Mouse (Mus musculus): ENCODE results near the gene Hist1h3f. TPM values are rescaled to one million over a fixed set of nuclear protein-coding genes. Genes with fewer than 3 reads are reported as not detected.
A peak's percentile ranks its signal among the peaks of the same experiment; 100 is the strongest.

Hist1h3f gene
- 186 and 196 TPM in 2 replicates for total RNA-seq (2017)

- peak; percentile 81 for ATAC-seq (replicated peaks; ENCODE audit: low read depth, poor library complexity, severe bottlenecking)
Measured at GRCm38 (mm10) chr13:23543965-23544786, at the start of gene Hist1h3f. Hist1h3f (plus strand) TSS chr13:23544052.

DNA sequence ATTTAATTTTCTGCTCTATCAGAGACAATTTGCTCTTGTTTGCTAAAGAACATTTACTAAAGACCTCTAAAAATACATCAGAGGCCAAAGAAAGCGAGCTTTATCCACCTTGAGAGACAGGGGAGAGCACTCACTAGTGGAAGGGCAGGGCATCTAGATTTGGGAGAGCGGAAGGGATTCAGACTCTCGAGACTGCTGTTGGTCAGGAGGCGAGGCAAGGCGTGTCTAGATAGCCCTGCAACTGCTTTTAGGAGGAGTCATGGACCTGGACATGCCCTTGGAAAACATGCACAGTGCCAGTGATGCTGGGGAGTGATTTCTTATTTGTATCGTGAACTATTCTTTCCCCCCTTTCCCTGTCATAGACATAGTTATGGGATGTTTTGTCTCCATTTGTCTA, 48.3 kb upstream of the Hist1h3f start:
- ATAC-seq (replicated peaks; ENCODE audit: low read depth, poor library complexity, severe bottlenecking): no peak

DNA sequence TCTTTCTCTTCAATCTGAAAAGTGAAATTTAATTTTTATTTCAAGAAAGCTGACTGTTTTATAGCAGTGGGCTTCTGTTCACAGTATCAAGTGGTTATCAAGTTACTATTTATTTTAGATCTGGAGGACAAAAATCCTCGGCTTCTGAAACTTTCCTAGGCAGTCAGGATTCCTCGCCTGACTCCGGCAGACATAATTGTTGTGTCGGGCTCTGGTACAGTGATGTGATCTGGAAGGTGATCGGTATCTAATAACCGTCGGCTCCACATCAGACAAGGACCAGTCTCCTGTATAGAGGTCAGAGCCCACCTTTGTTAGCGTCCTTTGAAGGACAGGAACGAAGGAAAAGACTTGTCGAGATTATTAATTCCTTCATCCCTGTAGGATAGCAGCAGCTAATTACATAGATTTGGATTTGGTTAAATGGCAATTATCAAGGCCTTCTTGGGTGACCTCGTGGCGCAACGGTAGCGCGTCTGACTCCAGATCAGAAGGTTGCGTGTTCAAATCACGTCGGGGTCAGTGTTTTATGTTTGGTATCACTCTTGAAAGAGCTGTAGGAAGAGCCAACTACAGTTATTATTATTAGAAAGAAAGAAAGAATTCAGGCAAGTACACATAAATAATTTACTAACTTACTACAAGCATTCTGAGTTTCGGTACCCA, 46.1 kb upstream of the Hist1h3f start:
- ATAC-seq (replicated peaks; ENCODE audit: low read depth, poor library complexity, severe bottlenecking): 0 out of 2 replicates have a peak, but pooled peaks have one; percentile 9

DNA sequence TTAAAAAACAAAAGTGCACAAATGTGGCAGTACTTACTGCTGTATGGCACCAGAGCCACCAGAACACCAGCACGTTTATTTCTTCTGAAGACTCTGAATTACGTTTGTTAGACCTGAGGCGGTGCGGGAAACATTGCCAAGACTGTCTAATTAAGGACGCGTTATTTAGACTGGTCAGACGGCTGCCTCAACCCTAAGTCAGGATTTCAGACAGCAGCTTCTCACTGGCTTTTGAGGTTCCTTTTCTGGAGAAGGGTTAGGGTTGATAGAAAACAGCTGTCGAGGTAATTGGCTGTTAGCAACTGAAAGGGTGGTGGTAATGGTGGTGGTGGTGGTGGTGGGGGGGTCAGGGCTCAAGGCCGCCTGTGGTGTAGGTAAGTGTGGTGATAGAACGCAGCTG, 45.2 kb upstream of the Hist1h3f start:
- ATAC-seq (replicated peaks; ENCODE audit: low read depth, poor library complexity, severe bottlenecking): no peak

DNA sequence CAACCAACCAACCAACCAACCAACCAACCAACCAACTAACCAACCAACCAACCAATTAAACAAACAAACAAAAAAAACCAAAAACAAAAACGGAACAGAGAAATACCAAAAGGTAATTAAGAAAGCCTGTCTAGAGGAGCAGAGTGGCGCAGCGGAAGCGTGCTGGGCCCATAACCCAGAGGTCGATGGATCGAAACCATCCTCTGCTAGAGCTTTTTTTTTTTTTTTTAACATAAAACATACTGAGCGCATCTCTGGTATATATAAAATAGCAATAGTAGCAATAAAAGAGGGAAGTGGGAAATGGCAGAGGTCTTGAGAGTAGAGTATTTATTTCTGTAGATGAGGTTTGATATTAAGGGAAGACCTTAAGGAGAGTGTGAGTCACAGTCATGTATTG, 43.9 kb upstream of the Hist1h3f start:
- ATAC-seq (replicated peaks; ENCODE audit: low read depth, poor library complexity, severe bottlenecking): no peak

DNA sequence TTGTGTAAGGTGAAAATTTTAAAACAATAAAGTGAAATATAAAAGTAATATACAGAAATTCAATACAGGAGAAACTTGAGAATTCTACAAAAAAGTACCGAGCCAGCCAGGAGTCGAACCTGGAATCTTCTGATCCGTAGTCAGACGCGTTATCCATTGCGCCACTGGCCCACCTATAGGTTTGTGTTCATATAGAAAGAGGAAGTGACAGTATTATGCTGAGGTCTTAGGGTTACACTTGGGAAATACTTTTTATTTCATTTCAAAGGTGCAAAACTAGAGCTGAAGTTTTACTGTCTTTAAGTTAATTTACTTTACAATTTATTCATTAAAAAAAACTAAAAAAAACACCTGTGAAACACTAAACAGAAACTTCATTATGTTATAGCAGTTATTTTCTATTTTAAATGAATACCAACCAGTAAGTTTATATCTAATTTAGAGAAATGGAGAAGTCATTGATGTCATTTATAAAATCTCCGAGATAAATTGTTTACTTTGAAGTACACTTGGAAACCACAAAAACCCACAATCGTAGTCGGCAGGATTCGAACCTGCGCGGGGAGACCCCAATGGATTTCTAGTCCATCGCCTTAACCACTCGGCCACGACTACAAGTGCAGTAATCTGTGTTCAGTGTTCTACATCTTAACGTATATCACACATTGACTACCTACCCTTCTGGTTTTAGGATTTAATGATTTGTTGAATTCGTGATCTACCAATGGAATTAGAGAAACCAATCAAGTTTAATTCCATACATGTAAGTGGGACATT, 43.2 kb upstream of the Hist1h3f start:
- peak; percentile 45; the same call in 1 of the 2 replicates for ATAC-seq (replicated peaks; ENCODE audit: low read depth, poor library complexity, severe bottlenecking)

DNA sequence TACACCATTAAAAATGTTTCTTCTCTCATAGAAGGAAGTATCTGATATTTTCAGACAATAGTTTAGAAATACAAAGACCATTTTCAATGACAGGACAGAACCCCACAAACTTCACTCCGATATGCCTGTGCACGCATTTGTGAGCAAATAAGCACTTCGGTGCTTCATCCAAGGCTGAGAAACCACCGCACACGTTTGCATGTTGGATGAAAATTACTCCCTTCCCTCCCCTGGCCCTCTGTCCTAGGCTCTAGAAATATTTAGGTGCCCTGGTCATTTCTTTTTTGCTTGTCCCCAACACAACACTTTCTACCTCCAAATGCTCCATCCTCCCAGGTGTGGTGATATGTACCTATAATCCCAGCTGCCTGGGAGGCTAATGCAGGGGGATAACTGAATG, 42.3 kb upstream of the Hist1h3f start:
- no peak for ATAC-seq (replicated peaks; ENCODE audit: low read depth, poor library complexity, severe bottlenecking)

DNA sequence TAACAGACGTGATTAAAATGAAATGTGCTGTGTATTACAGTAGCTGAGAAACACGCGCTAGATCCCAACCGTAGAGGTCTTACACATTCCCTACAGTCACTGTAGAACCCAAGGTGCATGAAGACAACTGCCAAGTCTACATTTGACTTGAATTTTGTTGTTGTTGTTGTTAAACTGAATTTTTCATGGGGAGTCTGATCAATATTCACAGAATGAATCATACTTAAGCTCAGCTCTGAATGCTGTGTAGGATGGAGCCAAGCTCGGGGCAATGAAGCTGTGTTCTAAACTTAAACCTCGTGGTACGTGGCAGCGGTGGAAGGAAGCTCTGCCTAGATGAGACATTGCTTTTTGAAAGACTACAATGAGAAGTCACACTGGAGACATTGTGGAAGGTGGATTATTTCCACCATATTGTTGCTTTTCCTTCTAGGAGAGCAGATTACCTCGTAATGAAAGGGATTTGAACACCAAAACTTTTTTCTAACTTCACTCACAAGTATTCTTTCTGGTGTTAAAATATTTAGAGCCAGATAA, 41.8 kb upstream of the Hist1h3f start:
- ATAC-seq (replicated peaks; ENCODE audit: low read depth, poor library complexity, severe bottlenecking): no peak

DNA sequence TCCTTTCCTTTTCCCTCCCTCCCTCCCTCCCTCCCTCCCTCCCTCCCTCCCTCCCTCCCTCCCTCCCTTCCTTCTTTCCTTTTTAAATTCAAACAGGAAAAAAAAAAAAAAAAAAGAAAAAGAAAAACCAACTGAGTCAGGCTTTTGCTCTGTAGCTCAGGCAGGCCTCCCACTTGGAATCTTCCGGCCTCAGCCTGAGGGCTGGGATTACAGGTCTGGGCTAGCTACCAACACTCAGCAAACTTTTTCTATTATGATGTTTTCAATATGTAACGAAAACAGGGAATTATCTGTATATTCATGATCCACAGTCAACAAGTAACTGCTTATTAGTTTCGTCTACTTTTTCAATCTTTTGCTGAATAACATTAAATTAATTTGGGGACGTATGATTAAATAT, 40.9 kb upstream of the Hist1h3f start:
- no peak for ATAC-seq (replicated peaks; ENCODE audit: low read depth, poor library complexity, severe bottlenecking)

DNA sequence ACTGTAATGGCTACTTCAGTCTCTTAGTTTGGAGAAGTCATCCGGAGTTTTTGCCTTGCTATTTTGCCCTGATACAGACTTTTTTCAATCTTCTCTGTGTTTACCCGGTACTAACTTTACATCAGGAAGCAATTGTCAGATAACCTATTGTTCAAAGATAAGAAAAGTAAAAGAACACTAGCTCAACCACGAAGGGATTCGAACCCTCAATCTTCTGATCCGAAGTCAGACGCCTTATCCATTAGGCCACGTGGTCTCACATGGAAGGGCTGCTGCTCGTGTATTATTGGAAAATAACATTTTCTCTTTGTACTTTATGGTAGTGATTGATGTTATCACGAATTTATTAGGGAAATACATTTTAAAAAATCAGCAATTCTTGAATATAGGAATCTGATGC, 40.1 kb upstream of the Hist1h3f start:
- peak; percentile 53 for ATAC-seq (replicated peaks; ENCODE audit: low read depth, poor library complexity, severe bottlenecking)

DNA sequence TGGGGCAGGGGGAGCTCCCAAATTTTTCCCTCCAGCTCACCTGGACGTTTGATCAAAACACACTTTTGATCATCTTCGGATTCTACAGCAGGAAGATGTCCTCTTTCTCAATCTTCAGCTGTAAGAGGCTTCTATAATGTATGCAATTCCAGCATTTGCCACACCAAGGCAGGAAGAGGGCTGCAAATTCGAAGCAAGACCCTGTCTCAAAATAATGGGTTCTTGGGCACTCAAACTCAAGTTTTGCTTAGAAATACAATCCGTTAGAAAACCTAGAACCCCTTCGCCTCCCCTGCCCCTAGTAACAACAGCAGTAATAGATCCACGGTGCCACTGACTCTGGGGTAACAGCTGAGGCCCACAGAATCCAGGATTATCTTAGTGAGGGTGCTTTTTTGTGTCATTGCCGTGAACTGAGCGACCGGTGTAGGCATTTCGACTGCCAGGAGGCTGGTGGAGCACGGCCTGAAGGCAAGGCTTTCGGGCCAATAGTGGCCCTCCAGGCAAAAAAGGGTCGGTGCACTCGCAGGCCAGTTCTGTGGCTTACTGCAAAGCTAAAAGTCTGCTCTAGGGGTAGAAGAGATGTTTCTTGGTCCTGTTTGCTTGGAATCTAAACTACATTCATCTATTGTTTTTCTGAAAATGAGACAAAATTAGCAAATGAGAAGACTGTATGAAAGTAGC, 38.0 kb upstream of the Hist1h3f start:
- ATAC-seq (replicated peaks; ENCODE audit: low read depth, poor library complexity, severe bottlenecking): no peak

DNA sequence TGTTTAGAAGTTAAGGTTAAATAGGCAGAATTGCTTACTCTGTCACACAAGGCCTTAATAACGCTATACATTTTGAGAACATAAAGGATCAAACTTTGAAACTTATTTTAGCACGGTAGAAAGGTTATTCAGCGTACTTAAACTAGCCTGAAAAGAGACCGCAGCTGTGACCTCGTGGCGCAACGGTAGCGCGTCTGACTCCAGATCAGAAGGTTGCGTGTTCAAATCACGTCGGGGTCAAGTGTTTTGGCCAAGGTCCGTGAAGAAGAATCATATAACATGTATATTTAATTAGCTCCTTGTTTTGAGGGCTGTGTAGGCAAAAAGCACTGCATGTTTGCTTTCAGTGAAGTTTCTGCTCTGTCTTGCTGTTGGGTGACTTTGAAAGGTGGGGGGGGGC, 37.5 kb upstream of the Hist1h3f start:
- ATAC-seq (replicated peaks; ENCODE audit: low read depth, poor library complexity, severe bottlenecking): no peak; the same call in 1 of the 2 replicates

DNA sequence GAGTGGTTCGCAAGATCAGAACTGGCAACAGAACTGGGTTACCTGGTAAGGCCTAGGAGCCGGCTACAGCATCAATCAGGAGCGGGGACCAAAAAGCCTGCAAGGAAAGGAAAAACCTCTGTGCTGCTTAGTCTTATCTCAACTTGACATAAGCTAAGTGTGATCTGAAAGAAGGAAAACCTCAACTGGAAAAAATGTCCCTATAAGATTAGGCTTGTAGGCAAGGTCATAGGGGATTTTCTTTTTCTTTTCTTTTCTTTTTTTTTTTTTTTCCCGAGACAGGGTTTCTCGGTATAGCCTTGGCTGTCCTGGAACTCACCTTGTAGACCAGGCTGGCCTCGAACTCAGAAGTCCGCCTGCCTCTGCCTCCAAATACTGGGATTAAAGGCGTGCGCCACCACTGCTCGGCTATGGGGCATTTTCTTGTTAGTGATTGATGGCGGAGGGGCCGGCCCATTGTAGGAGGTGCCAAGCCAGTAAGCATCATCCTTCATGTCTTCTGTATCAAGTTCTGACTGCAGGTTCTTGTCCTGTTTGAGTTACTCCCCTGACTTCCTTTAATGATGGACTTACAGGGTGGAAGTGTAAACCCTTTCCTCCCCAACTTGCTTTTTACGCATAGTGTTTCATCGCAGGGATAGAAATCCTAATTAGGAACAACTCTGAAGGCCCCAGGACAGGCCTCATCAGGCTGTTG, 36.9 kb upstream of the Hist1h3f start:
- ATAC-seq (replicated peaks; ENCODE audit: low read depth, poor library complexity, severe bottlenecking): no peak

DNA sequence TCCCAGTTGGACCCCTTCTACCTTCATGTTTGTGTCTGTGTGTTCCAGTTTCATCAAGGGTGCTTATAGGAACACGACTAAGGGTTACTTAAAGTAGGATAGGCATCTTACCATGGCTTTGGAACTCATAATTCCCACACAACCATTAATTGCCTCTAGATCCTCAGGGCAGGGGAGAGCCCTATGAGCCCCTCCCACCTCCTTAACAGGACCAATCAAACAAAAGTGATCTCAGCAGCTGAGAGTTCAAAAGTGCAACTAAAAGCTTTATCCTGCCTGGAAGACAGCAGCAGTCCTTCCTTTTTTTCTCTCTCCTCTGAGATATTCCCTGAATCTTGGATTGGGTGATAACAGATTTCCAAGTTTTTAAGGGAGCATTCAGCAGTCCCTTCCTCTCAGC, 33.7 kb upstream of the Hist1h3f start:
- ATAC-seq (replicated peaks; ENCODE audit: low read depth, poor library complexity, severe bottlenecking): no peak

GRCm38 (mm10) chr13:23513517-23513916, 30.3 kb upstream of the Hist1h3f start:
- no peak for ATAC-seq (replicated peaks; ENCODE audit: low read depth, poor library complexity, severe bottlenecking)

DNA sequence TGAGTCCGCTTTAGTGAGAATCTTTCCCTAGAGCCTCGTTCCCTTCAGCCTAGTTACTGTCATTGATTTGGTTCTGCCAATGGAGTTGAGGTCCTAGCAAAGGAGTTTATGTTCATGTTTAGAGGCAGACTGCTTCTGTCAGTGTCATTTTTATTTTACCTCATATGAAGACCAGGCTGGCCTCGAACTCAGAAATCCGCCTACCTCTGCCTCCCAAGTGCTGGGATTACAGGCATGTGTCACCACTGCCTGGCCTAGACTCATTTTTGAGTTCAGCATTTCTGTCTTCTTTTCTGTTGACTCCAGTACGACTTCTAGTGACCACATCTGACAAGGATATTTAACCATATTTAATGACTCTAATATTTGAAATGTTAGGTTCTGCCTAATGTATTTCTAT, 28.6 kb upstream of the Hist1h3f start:
- ATAC-seq (replicated peaks; ENCODE audit: low read depth, poor library complexity, severe bottlenecking): no peak

DNA sequence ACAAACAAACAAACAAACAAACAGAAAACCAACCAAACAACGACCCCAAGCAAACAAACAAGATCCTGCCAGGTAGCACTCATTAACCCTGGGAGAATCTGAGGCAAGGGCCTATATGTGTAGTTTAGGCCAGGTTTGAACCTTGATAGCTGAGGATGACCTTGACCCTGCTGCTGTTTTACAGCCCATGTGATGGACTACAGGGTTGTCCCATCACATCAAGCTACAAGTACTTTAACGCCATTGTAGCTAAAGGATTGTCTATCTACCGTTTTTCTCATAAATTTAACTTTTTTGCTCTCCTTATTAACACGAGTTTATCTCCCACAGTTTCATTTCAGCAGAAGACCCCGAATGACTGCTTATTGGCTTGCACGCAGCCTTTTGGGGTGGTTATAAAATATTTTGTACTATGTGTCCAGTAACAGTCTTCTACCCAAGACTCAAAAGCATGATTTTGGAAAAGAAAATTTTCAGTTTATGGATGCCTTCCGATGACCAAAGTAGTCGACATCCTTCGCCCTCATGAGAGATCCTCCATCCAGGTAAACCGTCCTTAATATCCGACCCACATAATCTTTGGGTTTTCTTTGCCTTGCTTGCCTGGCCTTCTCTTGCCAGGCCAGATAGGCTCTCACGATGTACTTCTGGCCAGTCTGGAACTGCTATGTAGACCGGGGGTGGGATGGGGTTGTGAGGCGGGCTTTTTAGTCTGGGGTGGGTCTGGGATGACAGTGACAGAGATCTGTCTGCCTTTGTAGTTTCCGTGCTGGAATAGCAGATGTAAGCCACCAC, 27.8 kb upstream of the Hist1h3f start:
- ATAC-seq (replicated peaks; ENCODE audit: low read depth, poor library complexity, severe bottlenecking): no peak

- peak; percentile 41 for ATAC-seq (replicated peaks; ENCODE audit: low read depth, poor library complexity, severe bottlenecking)
Measured at GRCm38 (mm10) chr13:23516822-23517602, 26.8 kb upstream of the Hist1h3f start.

Data from common myeloid progenitor, adult 5-6 weeks (primary cell).